Mouse (Mus musculus): ENCODE measurements at regions not wholly inside any gene's neighbourhood (a gene's known extent, or its start where the extent isn't known, plus 50 kb on each side); places are given as distances from the start of the nearest gene placed in this dataset.
A peak's percentile ranks its signal among the peaks of the same experiment; 100 is the strongest.

- 0 out of 2 replicates have a peak, but pooled peaks have one; percentile 7 for TF ChIP-seq CTCF (IDR thresholded peaks at IDR 0.05; ENCODE audit: low read depth)
- no peak for TF ChIP-seq EP300 (IDR thresholded peaks at IDR 0.05; ENCODE audit: low read depth)
These were observed 183.4 kb downstream of the Fam173b start for GRCm38 (mm10) chr15:31785022-31785421.

All from heart, postnatal 0 days (tissue).